Mouse (Mus musculus) ES-Bruce4 (cell line): ENCODE results near the gene Aoc1. TPM values are rescaled to one million over a fixed set of nuclear protein-coding genes. Genes with fewer than 3 reads are reported as not detected.
"Not testable (repeated sequence)": the region's sequence is repeated elsewhere in the genome, so short reads cannot be mapped to it uniquely, and the experiment has no call there.

ENCODE experiments used
- H3K27ac ChIP-seq: 2 replicates; pipeline ENCODE4 v1.5.1; 2012; ENCODE audit warnings: low read length, inconsistent platforms; ENCODE audit not compliant: insufficient read depth
- H3K27me3 ChIP-seq: 2 replicates; pipeline ENCODE4 v1.6.1; 2012; ENCODE audit warnings: mild to moderate bottlenecking, low read length, inconsistent platforms; ENCODE audit not compliant: control insufficient read depth, poor library complexity, insufficient read depth, severe bottlenecking
- H3K36me3 ChIP-seq: 2 replicates; pipeline ENCODE4 v1.6.1; 2012; ENCODE audit warnings: inconsistent platforms, mild to moderate bottlenecking, low read length, moderate library complexity; ENCODE audit not compliant: control insufficient read depth, poor library complexity, insufficient read depth, severe bottlenecking
- H3K4me1 ChIP-seq: one replicate; pipeline ENCODE4 v1.8.1; 2011; ENCODE audit warnings: low read length; ENCODE audit not compliant: control insufficient read depth, insufficient read depth
- H3K4me3 ChIP-seq: 2 replicates; pipeline ENCODE4 v1.5.1; 2011; ENCODE audit warnings: low read depth, mild to moderate bottlenecking, low read length
- H3K9ac ChIP-seq: 2 replicates; pipeline ENCODE4 v1.6.1; 2012; ENCODE audit warnings: low read depth, mild to moderate bottlenecking, inconsistent platforms; ENCODE audit not compliant: poor library complexity, severe bottlenecking
- H3K9me3 ChIP-seq: replicated peaks from 2 replicates; pipeline ENCODE4 v1.6.1; 2012; ENCODE audit warnings: mild to moderate bottlenecking, low read length, inconsistent platforms; ENCODE audit not compliant: control insufficient read depth, poor library complexity, insufficient read depth, severe bottlenecking
- CTCF ChIP-seq: IDR thresholded peaks from one replicate; pipeline ENCODE4 v1.8.1; 2011; ENCODE audit warnings: low read depth, low read length
- EP300 ChIP-seq: IDR thresholded peaks from 2 replicates; pipeline ENCODE4 v1.6.1; 2011; ENCODE audit warnings: low read depth, low read length; ENCODE audit not compliant: insufficient read depth
- POLR2A ChIP-seq: IDR thresholded peaks from one replicate; pipeline ENCODE4 v1.8.1; 2011; ENCODE audit warnings: low read length; ENCODE audit not compliant: insufficient read depth
- polyA plus RNA-seq: library from polyadenylated mRNA; stranded (reverse); fragments of >200 nt; gene quantifications from 2 replicates; pipeline ENCODE4 v1.2.4, GENCODE M21; 2011; ENCODE audit warnings: low read depth; ENCODE audit not compliant: missing spikeins, insufficient read depth, insufficient read length

Aoc1 gene
- polyA plus RNA-seq, 1 experiment, result 0.30 TPM

GRCm38 (mm10) chr6:48862816-48863215 is 9.9 kb upstream of the Aoc1 start:
- no peak overlapping the region for H3K9ac ChIP-seq
- no peaks in the 10 kb centered on the region for H3K27me3 ChIP-seq
- H3K9me3 ChIP-seq, result no peaks in the 10 kb centered on the region
- peaks cover 7% of the 10 kb centered on the region for H3K4me1 ChIP-seq
- H3K27ac ChIP-seq, result no peak overlapping the region
- H3K4me3 ChIP-seq, result no peak overlapping the region
- no peak for TF ChIP-seq CTCF
- no peak for TF ChIP-seq POLR2A
- TF ChIP-seq EP300, result no peak
- no peaks in the 10 kb centered on the region for H3K36me3 ChIP-seq

DNA sequence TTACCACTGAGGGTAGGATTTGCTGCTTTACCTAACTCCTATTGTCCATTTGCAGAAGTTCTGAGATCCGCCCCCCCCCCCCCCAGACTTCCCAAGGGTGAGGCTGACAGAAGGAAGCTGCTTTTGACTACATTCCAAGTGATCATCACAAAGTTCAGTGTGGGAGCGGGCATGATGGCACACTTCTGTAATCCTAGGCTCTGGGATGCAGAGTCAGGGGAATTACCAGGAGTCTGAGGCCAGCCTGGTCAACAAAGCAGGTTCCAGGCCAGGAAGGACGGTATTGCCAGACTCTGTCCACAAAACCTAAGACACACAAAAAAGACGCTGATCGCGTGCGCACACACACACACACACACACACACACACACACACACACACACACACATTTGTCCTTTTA is 9.2 kb upstream of the Aoc1 start:
- Histone ChIP-seq H3K27me3 (no peaks in the 10 kb centered on the region), H3K9ac (no peak overlapping the region), H3K4me1 (peaks cover 7% of the 10 kb centered on the region), H3K9me3 (no peaks in the 10 kb centered on the region), H3K4me3 (no peak overlapping the region), H3K36me3 (no peaks in the 10 kb centered on the region), H3K27ac (no peak overlapping the region)
- TF ChIP-seq CTCF, result no peak
- TF ChIP-seq EP300, result no peak
- TF ChIP-seq POLR2A, result no peak

DNA sequence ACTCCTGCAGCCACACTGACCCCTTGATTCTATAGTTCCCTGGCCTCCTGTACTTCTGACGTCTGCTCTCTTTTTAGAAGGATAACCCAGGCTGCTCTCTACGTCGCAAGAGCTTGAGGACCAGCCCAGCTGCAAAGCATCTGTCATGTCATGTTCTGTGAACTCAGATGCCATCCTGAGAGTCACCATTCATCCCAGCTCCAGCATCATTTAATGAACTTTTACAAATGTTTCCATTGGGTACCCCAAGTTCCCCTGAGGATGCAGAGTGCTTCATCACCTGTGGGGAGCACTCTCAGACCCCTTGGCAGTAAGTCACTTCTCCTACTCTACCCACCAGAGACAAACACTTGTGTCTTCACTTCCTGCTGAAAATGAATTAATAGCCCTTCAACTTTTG is 8.5 kb upstream of the Aoc1 start:
- Histone ChIP-seq H3K27me3 (no peaks in the 10 kb centered on the region), H3K36me3 (no peaks in the 10 kb centered on the region), H3K9ac (no peak overlapping the region), H3K27ac (no peak overlapping the region), H3K4me3 (no peak overlapping the region), H3K9me3 (no peaks in the 10 kb centered on the region), H3K4me1 (peaks cover 7% of the 10 kb centered on the region)
- TF ChIP-seq CTCF, result no peak
- no peak for TF ChIP-seq EP300
- TF ChIP-seq POLR2A, result no peak

GRCm38 (mm10) chr6:48864723-48865122 is 8.0 kb upstream of the Aoc1 start:
- Histone ChIP-seq H3K9me3 (no peaks in the 10 kb centered on the region), H3K9ac (no peak overlapping the region), H3K36me3 (no peaks in the 10 kb centered on the region), H3K27me3 (no peaks in the 10 kb centered on the region), H3K4me3 (no peak overlapping the region), H3K27ac (no peak overlapping the region), H3K4me1 (peaks cover 7% of the 10 kb centered on the region)
- no peak for TF ChIP-seq POLR2A
- TF ChIP-seq CTCF, result no peak
- TF ChIP-seq EP300, result no peak

GRCm38 (mm10) chr6:48865152-48865745 is 7.4 kb upstream of the Aoc1 start:
- TF ChIP-seq CTCF (no peak), POLR2A (no peak), EP300 (no peak)
- H3K4me1 ChIP-seq, result peaks cover 7% of the 10 kb centered on the region
- H3K27ac ChIP-seq, result no peak overlapping the region
- no peak overlapping the region for H3K9ac ChIP-seq
- no peaks in the 10 kb centered on the region for H3K27me3 ChIP-seq
- no peaks in the 10 kb centered on the region for H3K36me3 ChIP-seq
- no peak overlapping the region for H3K4me3 ChIP-seq
- no peaks in the 10 kb centered on the region for H3K9me3 ChIP-seq

GRCm38 (mm10) chr6:48866355-48866950 is 6.2 kb upstream of the Aoc1 start:
- not testable (repeated sequence) for H3K4me3 ChIP-seq, H3K9ac ChIP-seq, H3K36me3 ChIP-seq, H3K4me1 ChIP-seq, H3K9me3 ChIP-seq, H3K27ac ChIP-seq, H3K27me3 ChIP-seq
